8 mouse cellular contexts compared by ENCODE assay signal in the genomic region with DNA sequence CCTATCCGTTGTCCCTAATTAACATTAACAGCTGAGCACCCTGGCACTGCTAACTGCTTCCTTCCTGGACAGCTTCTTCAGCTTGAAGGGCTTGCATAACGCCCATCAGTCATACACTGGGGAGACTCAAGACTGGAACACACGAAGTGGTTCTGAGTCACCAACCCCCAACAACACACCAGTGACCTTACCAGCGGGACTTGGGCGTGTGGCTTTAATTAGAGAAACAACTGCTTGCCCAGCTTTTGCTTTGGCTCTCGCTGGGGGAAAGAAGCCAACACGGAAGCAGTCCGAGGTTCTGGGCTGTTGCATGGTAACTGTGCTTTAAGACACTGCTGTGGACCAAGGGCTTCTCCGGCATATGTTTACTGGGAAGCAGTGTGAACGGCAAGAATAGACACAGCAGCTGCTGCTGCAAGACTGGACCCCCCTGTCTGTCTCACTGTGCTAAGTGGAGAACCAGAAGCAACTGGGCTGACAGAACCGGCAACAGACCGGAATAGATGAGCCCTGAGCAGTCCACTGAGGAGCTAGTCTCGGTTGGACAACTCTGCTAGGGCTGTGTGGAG. TPM values are rescaled to one million over a fixed set of nuclear protein-coding genes. Genes with fewer than 3 reads are reported as not detected.
DNase-seq lines count a peak whose midpoint lies in the region; ATAC-seq and TF ChIP-seq lines count a peak whose summit lies in the region.

No protein-coding gene starts in this region.

- H3K9me3 ChIP-seq in heart, embryonic 10.5 days, result no peaks in the 10 kb centered on the region
- no peaks in the 10 kb centered on the region for H3K9me3 ChIP-seq in hindbrain, embryonic 13.5 days
- H3K9me3 ChIP-seq in limb, embryonic 14.5 days (ENCODE audit: control insufficient read depth, low read length), result no peaks in the 10 kb centered on the region

- peak; percentile 95 for TF ChIP-seq EP300 in heart, adult 2 months (IDR thresholded peaks at IDR 0.05; ENCODE audit: insufficient read depth, low read depth, low read length)

- H3K36me3 ChIP-seq in heart, adult 2 months (ENCODE audit: control insufficient read depth, insufficient read depth, low read length), result no peaks in the 10 kb centered on the region; the same call in none of the 2 replicates
- H3K36me3 ChIP-seq in heart, embryonic 10.5 days, result peaks cover 4% of the 10 kb centered on the region; the same call in 1 of the 2 replicates
- H3K36me3 ChIP-seq in hindbrain, embryonic 13.5 days, result no peaks in the 10 kb centered on the region
- no peaks in the 10 kb centered on the region for H3K36me3 ChIP-seq in limb, embryonic 14.5 days (ENCODE audit: control insufficient read depth, insufficient read depth, low read length)

- H3K9ac ChIP-seq in heart, adult 2 months (ENCODE audit: low read depth, low read length), result peak overlapping the region; percentile 49
- no peak overlapping the region for H3K9ac ChIP-seq in hindbrain, embryonic 13.5 days
- H3K9ac ChIP-seq in limb, embryonic 14.5 days (ENCODE audit: low read depth, low read length, severe bottlenecking), result no peak overlapping the region

- H3K4me1 ChIP-seq in heart, adult 2 months (ENCODE audit: control insufficient read depth, insufficient read depth, low read length), result peaks cover 11% of the 10 kb centered on the region
- H3K4me1 ChIP-seq in heart, embryonic 10.5 days, result peaks cover 5% of the 10 kb centered on the region; the same call in 1 of the 2 replicates
- no peaks in the 10 kb centered on the region for H3K4me1 ChIP-seq in hindbrain, embryonic 13.5 days (replicated peaks)
- H3K4me1 ChIP-seq in limb, embryonic 14.5 days (ENCODE audit: control insufficient read depth, insufficient read depth, low read length), result no peaks in the 10 kb centered on the region

- peak; percentile 27; the same call in 1 of the 2 replicates for TF ChIP-seq POLR2A in heart, adult 2 months (IDR thresholded peaks at IDR 0.05; ENCODE audit: insufficient read depth, low read depth, low read length)
- no peak for TF ChIP-seq POLR2A in limb, embryonic 14.5 days (IDR thresholded peaks at IDR 0.05; ENCODE audit: borderline replicate concordance, extremely low read depth, insufficient read depth, insufficient read length)

- no peak for TF ChIP-seq CTCF in heart, adult 2 months (IDR thresholded peaks at IDR 0.05)

- intact Hi-C loops in heart, adult 2 months (cut with DNase I), result loop anchor here (1.0 kb wide), 1 partner anchor 9 kb away; no protein-coding TSS in a partner anchor

- DNase-seq in heart, adult 2 months, result peak; percentile 74 to 85
- DNase-seq in heart, embryonic 10.5 days (ENCODE audit: low spot score), result no peak
- peak; percentile 71 for DNase-seq in adrenal gland, postnatal 10 days
- DNase-seq in limb, embryonic 14.5 days (ENCODE audit: low spot score), result peak; percentile 11
- DNase-seq in ovary, postnatal 36 days (ENCODE audit: low spot score), result peak; percentile 55

- no peaks in the 10 kb centered on the region; the same call in 1 of the 2 replicates for H3K79me2 ChIP-seq in heart, adult 2 months (replicated peaks; ENCODE audit: control insufficient read depth, insufficient read depth, low read length)

- H3K27ac ChIP-seq in heart, adult 2 months, result peak overlapping the region; percentile 45
- H3K27ac ChIP-seq in heart, embryonic 10.5 days, result no peak overlapping the region
- H3K27ac ChIP-seq in hindbrain, embryonic 13.5 days, result no peak overlapping the region
- H3K27ac ChIP-seq in limb, embryonic 14.5 days (replicated peaks; ENCODE audit: low read depth, low read length), result no peak overlapping the region

- H3K4me2 ChIP-seq in hindbrain, embryonic 13.5 days, result 0 out of 2 replicates have a peak overlapping the region, but pooled peaks have one; percentile 19
- H3K4me2 ChIP-seq in limb, embryonic 14.5 days (replicated peaks; ENCODE audit: low read depth, low read length, severe bottlenecking), result 0 out of 2 replicates have a peak overlapping the region, but pooled peaks have one; percentile 13

- peak overlapping the region; percentile 22 for H3K4me3 ChIP-seq in heart, adult 2 months
- no peak overlapping the region for H3K4me3 ChIP-seq in heart, embryonic 10.5 days
- no peak overlapping the region for H3K4me3 ChIP-seq in hindbrain, embryonic 13.5 days
- no peak overlapping the region for H3K4me3 ChIP-seq in limb, embryonic 14.5 days (replicated peaks; ENCODE audit: low read length)

- ATAC-seq in frontal cortex, adult (ENCODE audit: low TSS enrichment), result peak; percentile 92
- ATAC-seq in hindbrain, embryonic 13.5 days (ENCODE audit: low FRiP score), result 0 out of 2 replicates have a peak, but pooled peaks have one; percentile 36
- ATAC-seq in limb, embryonic 14.5 days (ENCODE audit: low FRiP score, low read depth), result peak; percentile 68
- no peak for ATAC-seq in activated CD4-positive, CD25-positive, alpha-beta regulatory T cell, adult 4 months

- H3K27me3 ChIP-seq in heart, adult 2 months (ENCODE audit: control insufficient read depth, insufficient read depth, low read length), result no peaks in the 10 kb centered on the region
- peaks cover 6% of the 10 kb centered on the region; the same call in 1 of the 2 replicates for H3K27me3 ChIP-seq in heart, embryonic 10.5 days (ENCODE audit: insufficient read depth, poor library complexity, severe bottlenecking)
- H3K27me3 ChIP-seq in hindbrain, embryonic 13.5 days, result no peaks in the 10 kb centered on the region
- H3K27me3 ChIP-seq in limb, embryonic 14.5 days (ENCODE audit: control insufficient read depth, insufficient read depth, low read length), result no peaks in the 10 kb centered on the region

- WGBS in heart, adult 2 months, result 9% methylated on average over 13 of the region's 13 CpGs
- 66% methylated on average over 13 of the region's 13 CpGs for WGBS in heart, embryonic 10.5 days
- WGBS in hindbrain, embryonic 13.5 days, result 63% methylated on average over 13 of the region's 13 CpGs
- 29% methylated on average over 13 of the region's 13 CpGs for WGBS in limb, embryonic 14.5 days

RNA-seq across cellular contexts. Expression of gene Gch1, which starts 11.3 kb away (rescaled TPM):
- total RNA-seq in heart, adult 2 months (2021), result 1 to 10 TPM; 6.3 to 7.0 TPM
- polyA plus RNA-seq in heart, adult 2 months (2012; rRNA removed), result 4.7 and 8.9 TPM in 2 replicates
- polyA plus RNA-seq in heart, embryonic 10.5 days (2016; fragmentation: Nextera tagmentation; extraction: Ambion mirVana), result 6.5 and 8.1 TPM in 2 replicates
- 10 to 100 TPM; 33.4 to 40.4 TPM for total RNA-seq in adrenal gland, postnatal 10 days (2021)
- polyA plus RNA-seq in hindbrain, embryonic 13.5 days (2015; fragmentation: Nextera tagmentation; extraction: Ambion mirVana), result 3.0 and 4.4 TPM in 2 replicates
- 1.3 TPM in 2 replicates for polyA plus RNA-seq in limb, embryonic 14.5 days (2012; rRNA removed)
- 0.99 and 1.5 TPM in 2 replicates for polyA plus RNA-seq in limb, embryonic 14.5 days (2014; fragmentation: Nextera tagmentation; extraction: Ambion mirVana)
- polyA plus RNA-seq in activated CD4-positive, CD25-positive, alpha-beta regulatory T cell, adult 4 months (2017; shearing (Covaris generic)), result 1 to 10 TPM; 2.1 to 2.4 TPM
